Mouse (Mus musculus): ENCODE data around the gene Nfatc2.

GRCm38 (mm10) chr2:168478431-168478830 lies 123.0 kb downstream of the Nfatc2 start:
- TF ChIP-seq CTCF (IDR thresholded peaks at IDR 0.05; ENCODE audit: low read depth) (no peak), EP300 (IDR thresholded peaks at IDR 0.05; ENCODE audit: low read depth) (0 out of 2 replicates have a peak, but pooled peaks have one; percentile 23)

All from heart, postnatal 0 days (tissue).